Mouse (Mus musculus): Measurements from ENCODE around the gene Prr23a1.

Prr23a1 gene

GRCm38 (mm10) chr9:98842117-98842516 is at the start of gene Prr23a1:
TSS of gene Prr23a1 (plus strand) at chr9:98842503.
- DNase-seq (ENCODE audit: low read depth), result no peak

DNA sequence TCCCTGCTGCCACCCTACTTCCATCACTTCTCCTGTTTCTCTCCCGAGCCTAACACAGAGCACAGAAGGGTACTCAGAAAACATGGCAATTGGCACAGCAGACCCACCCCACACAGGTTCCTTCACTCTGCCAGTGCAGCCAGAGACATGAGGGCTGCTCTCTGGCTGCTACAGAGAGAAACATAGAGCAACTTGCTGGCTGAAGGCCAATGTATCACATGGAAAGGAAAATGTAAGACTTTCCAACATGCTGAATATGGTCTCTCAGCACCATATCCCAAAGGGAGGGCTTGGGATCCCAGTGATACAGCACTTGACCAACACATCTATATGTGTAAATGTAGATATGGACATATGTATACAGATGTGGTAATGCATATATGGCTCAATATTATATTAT is 43.3 kb upstream of the Prr23a1 start:
- no peak for DNase-seq (ENCODE audit: low read depth)

DNA sequence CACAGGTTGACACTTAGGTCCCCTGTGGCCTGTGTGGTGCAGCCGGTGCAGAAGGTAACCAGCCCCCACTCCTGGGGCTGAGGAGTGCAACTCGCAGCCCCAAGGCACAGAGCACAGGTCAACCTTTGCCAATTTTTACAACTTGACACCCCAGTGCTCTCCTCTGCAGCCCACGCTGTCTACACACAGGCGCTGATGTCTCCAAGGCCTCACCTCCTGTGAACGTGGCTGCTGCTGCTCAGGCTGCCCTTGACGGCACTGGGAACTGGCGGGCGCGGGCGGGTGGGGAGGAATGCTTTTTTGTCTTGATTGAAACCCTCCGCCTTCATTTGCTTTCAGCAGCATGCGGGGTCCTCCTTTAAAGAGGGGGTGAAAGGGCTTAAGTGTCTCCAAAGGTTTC is 38.3 kb upstream of the Prr23a1 start:
- no peak for DNase-seq (ENCODE audit: low read depth)

DNA sequence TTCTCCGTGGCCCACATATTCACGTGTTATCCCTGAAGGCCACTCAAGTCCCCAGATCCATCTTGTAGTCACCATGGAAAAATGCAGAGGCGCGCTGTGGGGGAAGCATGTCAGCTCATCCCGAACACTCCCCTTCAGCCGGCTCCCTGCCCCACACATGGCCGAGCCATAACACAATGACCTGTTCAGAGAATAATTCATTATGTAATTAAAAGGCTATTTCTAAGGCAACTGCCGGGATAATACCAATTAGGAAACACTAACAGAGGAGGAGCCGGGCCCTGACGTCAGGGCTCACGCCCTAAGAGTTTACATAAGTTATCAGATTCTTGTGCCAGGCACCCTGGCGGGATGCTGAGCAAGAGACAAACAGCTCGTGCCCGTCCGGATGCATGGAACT is 36.8 kb upstream of the Prr23a1 start:
- no peak for DNase-seq (ENCODE audit: low read depth)

DNA sequence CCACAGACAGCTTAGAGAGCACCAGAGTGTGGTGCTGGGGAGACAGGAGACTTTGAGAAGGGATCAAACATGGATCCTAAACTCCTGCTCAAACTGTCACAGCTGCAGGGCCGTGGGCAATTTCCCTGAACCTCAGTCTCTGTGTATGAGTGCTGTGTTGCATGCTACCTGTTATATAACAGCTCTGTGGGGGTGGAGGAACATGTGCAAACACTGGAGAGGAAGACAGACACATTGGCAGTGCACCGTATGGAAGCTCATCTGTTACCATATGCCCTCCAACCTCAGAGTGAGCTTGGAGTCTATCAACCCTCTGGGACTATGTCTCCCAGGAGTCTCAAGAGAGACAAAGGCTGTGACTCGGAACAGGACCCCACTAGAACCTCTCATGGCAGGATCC is 36.4 kb upstream of the Prr23a1 start:
- DNase-seq (ENCODE audit: low read depth), result no peak

- DNase-seq (ENCODE audit: low read depth), result no peak
Measured at GRCm38 (mm10) chr9:98807631-98808030, 34.7 kb upstream of the Prr23a1 start.

GRCm38 (mm10) chr9:98809526-98809925 is 32.8 kb upstream of the Prr23a1 start:
- peak; percentile 30 for DNase-seq (ENCODE audit: low read depth)

DNA sequence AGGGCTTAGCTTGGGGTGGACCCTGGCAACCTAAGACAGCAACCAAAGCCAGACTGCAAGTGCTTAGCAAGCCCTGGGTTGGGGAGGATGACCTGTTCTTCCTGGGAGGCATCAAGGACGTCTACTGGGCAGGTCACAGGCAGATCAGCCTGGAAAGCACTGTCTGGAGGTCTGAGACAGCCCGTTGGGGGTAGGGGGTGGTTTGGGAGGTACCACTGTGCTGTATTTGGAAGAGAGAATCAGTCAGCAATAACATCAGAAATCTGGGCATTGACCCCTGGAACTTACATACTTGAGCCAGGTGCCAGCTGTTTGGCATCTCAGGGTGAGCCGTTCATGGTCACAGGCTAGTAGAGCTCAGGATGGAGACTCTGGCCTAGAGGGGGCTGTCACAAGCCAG is 26.2 kb upstream of the Prr23a1 start:
- no peak for DNase-seq (ENCODE audit: low read depth)

- DNase-seq (ENCODE audit: low read depth), result no peak
Measured at GRCm38 (mm10) chr9:98817592-98817991, 24.7 kb upstream of the Prr23a1 start.

DNA sequence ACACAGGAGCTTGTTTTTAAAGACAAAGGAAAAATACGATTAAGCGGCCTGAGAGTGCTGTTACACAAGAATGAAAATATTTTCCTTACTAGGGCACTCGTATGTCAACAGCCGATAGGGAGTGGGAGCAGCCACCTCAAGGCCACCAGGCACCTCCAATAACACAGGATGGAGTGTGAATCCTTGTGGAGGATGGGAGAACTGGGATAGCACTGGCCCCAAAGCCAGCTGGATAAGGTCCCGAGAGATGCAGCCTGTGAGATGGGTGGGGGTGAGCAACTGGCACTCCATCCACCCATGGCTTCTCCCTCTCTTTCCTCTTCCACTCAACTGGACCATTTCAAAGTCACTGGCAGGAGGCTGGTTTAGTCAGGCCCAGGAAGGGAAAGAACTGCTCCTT is 23.3 kb upstream of the Prr23a1 start:
- DNase-seq (ENCODE audit: low read depth), result no peak

GRCm38 (mm10) chr9:98819481-98819880 is 22.8 kb upstream of the Prr23a1 start:
- DNase-seq (ENCODE audit: low read depth), result no peak

GRCm38 (mm10) chr9:98820461-98820860 is 21.8 kb upstream of the Prr23a1 start:
- DNase-seq (ENCODE audit: low read depth), result no peak

DNA sequence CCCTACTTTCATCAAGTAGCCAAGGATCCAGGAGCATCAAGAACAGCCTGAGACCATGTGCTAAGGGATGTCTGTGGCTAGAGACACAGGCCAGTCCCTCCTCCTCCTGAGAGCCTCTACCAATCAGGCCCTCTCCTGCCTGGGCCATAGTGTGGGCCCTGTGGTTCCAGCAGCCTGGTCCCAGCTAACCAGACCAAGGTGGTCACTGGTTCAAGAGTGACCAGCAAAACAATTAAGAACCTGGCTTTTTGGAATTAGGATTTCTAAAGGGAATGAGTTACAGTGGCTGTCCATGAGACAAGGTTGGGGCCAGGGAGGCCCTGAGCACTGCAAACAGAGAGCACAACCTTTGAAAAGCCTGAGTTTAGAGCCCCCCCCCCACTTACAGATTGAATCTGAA is 21.2 kb upstream of the Prr23a1 start:
- no peak for DNase-seq (ENCODE audit: low read depth)

GRCm38 (mm10) chr9:98823805-98824204 is 18.5 kb upstream of the Prr23a1 start:
- no peak for DNase-seq (ENCODE audit: low read depth)

- no peak for DNase-seq (ENCODE audit: low read depth)
Measured at GRCm38 (mm10) chr9:98829508-98829907, 12.8 kb upstream of the Prr23a1 start.

DNA sequence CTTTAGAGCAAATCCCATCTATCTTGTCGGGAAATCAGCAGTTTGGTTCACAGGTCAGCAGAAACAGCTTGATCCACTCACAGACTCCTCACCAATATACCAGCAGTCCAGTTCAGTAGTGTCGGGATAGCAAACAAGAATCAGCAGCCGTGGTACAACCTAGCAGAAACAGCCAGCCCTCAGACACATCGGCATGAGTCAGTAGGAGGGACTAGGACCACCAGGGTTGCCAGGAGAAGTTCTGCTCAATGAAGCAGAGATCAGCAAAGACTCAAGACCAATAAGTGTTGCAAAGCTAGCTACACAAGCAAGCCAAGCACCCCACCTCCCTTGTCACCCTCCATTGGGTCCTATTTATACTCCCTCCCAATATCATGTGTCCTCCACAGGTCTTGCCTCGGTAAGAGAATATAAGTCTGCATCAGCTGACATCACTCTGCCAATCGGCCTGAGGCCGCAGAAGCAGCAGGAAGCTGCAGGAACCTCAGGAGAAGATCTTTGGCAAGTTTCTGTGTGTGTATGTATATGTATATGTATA is 4.7 kb upstream of the Prr23a1 start:
- DNase-seq (ENCODE audit: low read depth), result no peak

GRCm38 (mm10) chr9:98856210-98856609 is 13.9 kb downstream of the Prr23a1 start, which contains the start of gene Prr23a2:
TSS of gene Prr23a2 (plus strand) at chr9:98856494.
- DNase-seq (ENCODE audit: low read depth), result no peak

GRCm38 (mm10) chr9:98863463-98863862 is 21.2 kb downstream of the Prr23a1 start:
- DNase-seq (ENCODE audit: low read depth), result peak; percentile 53

DNA sequence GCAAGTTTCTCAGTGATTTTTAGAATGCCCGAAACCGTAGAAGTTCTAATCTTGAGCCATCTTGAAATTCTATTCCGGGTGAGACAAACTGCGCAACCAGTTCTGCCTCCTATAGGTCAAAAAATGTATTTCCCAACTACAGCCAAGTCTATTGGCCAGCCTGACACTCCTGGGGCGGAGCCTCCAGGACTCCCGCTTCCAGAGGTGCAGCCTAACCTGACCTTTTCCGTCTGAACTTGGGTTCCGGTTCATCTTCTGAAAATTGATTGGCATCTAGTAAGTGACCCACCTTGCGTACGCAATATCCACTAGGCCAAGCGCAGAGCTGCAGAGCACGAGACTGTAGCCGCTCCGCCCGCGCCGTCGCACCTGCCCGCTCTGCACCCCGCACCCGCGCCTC is 22.3 kb downstream of the Prr23a1 start, which contains the start of gene Prr23a3:
Gene Prr23a3 (plus strand): TSS at position 197 of the 400 bp plus-strand sequence.
- DNase-seq (ENCODE audit: low read depth), result no peak
